Mouse (Mus musculus): ENCODE results near the gene Ahnak. TPM values are rescaled to one million over a fixed set of nuclear protein-coding genes. Genes with fewer than 3 reads are reported as not detected.
"Not testable (repeated sequence)": the region's sequence is repeated elsewhere in the genome, so short reads cannot be mapped to it uniquely, and the experiment has no call there.

Ahnak gene
- polyA plus RNA-seq, 1 experiment: 11.2 TPM

- whole genome bisulfite sequencing: under 1% methylated on average over 8 of the region's 8 CpGs
These were observed 21.7 kb upstream of the Ahnak start for GRCm38 (mm10) chr19:8967373-8967743.

GRCm38 (mm10) chr19:8967893-8968292 lies 21.2 kb upstream of the Ahnak start:
- no peak for DNase-seq (ENCODE audit: low read depth, low spot score)
- WGBS: 2% methylated on average over 9 of the region's 9 CpGs

More at GRCm38 (mm10) chr19:8967373-8967743, 21.7 kb upstream of the Ahnak start:
- DNase-seq (ENCODE audit: low read depth, low spot score): no peak

- WGBS: 77% methylated on average over 8 of the region's 8 CpGs
- not testable (repeated sequence) for DNase-seq (ENCODE audit: low read depth, low spot score)
These were observed 16.6 kb upstream of the Ahnak start for GRCm38 (mm10) chr19:8972491-8972890.

GRCm38 (mm10) chr19:8974638-8975037 lies 14.4 kb upstream of the Ahnak start:
- WGBS: 74% methylated on average over 1 of the region's 1 CpGs
- no peak for DNase-seq (ENCODE audit: low read depth, low spot score)

GRCm38 (mm10) chr19:8975491-8975890 lies 13.6 kb upstream of the Ahnak start:
- no peak for DNase-seq (ENCODE audit: low read depth, low spot score)
- 95% methylated on average over 2 of the region's 2 CpGs for WGBS

- DNase-seq (ENCODE audit: low read depth, low spot score): no peak
- WGBS: 41% methylated on average over 3 of the region's 3 CpGs
These were observed 12.5 kb upstream of the Ahnak start for GRCm38 (mm10) chr19:8976535-8976934.

GRCm38 (mm10) chr19:8980771-8981170 lies 8.3 kb upstream of the Ahnak start:
- no peak for DNase-seq (ENCODE audit: low read depth, low spot score)
- 49% methylated on average over 5 of the region's 5 CpGs for WGBS

- WGBS: 30% methylated on average over 2 of the region's 2 CpGs
- DNase-seq (ENCODE audit: low read depth, low spot score): no peak
These were observed 7.5 kb upstream of the Ahnak start for GRCm38 (mm10) chr19:8981450-8982168.

- peak; percentile 80 for DNase-seq (ENCODE audit: low read depth, low spot score)
- 18% methylated on average over 5 of the region's 5 CpGs for WGBS
These were observed 6.6 kb upstream of the Ahnak start for GRCm38 (mm10) chr19:8982303-8983149.

- no peak for DNase-seq (ENCODE audit: low read depth, low spot score)
- WGBS: 12% methylated on average over 4 of the region's 4 CpGs
These were observed 5.9 kb upstream of the Ahnak start for GRCm38 (mm10) chr19:8983150-8983650.

- WGBS: 8% methylated on average over 7 of the region's 7 CpGs
- no peak for DNase-seq (ENCODE audit: low read depth, low spot score)
These were observed 4.7 kb upstream of the Ahnak start for GRCm38 (mm10) chr19:8984255-8984868.

- WGBS: 33% methylated on average over 5 of the region's 5 CpGs
- DNase-seq (ENCODE audit: low read depth, low spot score): no peak
These were observed 3.2 kb upstream of the Ahnak start for GRCm38 (mm10) chr19:8985891-8986290.

GRCm38 (mm10) chr19:8987816-8988215 lies 1.3 kb upstream of the Ahnak start:
- DNase-seq (ENCODE audit: low read depth, low spot score): no peak
- WGBS: 79% methylated on average over 2 of the region's 2 CpGs

- DNase-seq (ENCODE audit: low read depth, low spot score): no peak
- WGBS: 34% methylated on average over 15 of the region's 15 CpGs
These were observed 578 bp upstream of the Ahnak start for GRCm38 (mm10) chr19:8988346-8989065.

GRCm38 (mm10) chr19:8989567-8990431 lies 715 bp downstream of the Ahnak start:
- WGBS: under 1% methylated on average over 53 of the region's 53 CpGs
- DNase-seq (ENCODE audit: low read depth, low spot score): no peak

GRCm38 (mm10) chr19:8990432-8991102 lies 1.5 kb downstream of the Ahnak start:
- 17% methylated on average over 15 of the region's 15 CpGs for WGBS
- DNase-seq (ENCODE audit: low read depth, low spot score): no peak

- WGBS: 45% methylated on average over 4 of the region's 4 CpGs
These were observed 2.3 kb downstream of the Ahnak start for GRCm38 (mm10) chr19:8991245-8991870.

More at GRCm38 (mm10) chr19:8991245-8991870, 2.3 kb downstream of the Ahnak start:
- no peak for DNase-seq (ENCODE audit: low read depth, low spot score)
